Mouse (Mus musculus): ENCODE data around the gene Nr2c1.

The Nr2c1 gene

DNA sequence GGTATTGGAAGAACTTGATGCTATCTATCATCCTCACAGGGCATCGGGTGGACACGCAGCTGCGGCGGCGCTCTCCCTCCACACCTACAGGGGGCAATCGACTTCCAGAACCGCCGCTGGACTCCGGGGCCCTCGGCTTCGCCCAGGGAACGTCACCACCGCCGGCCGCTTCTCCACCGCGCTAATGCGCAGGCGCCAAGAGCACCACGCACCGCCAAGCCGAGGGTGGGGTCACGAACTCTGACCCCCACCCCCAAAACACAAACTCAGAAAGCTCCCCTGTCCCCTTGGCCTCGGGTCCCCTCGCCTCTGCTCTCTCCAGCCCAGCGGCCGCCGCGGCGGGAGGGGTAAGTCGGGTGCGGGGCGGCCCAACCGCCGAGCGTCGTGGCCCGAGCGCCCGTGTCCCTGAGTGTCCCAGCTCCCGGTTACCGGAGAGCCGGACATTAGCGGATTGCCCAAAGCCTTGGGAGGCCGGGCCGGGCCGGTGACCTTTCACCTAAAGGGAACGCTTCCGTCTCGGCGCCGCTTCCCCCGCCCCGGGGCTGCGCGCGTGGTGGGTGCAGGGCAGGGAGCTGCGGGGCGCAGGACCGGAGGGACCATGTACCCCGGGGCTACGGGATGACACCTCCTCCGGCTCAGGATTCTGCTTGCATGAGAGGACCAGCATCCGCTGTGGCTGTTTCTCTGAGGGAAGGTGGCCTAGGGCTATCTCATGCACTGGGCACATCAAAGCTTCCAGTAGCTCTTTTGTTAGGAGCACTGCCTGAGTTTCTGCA, at the start of gene Nr2c1:
Gene Nr2c1, plus strand, starts transcription at position 268 of the 776 bp plus-strand sequence.
- peak; percentile 93 for DNase-seq

DNA sequence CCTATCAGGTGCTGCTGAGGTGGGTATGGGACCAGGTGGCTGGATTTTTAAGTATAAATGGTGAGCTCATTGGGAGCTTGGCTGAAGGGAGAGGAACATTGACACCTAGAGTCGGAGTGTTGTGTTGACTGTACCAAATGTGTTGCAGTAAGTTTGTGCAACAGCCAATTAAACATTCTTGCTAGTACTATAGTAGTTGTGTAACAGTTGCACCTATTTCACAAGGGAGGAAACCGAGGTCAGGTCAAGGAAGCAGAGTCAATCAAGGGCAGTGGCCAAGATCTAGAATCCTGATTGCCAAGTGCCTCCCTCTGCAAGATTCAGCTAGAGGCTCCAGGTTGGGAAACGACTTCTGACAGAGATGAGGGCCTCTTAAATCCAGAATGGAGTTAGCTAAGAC, 49.7 kb upstream of the Nr2c1 start:
- DNase-seq: no peak

- no peak for DNase-seq
Observed at GRCm38 (mm10) chr10:94105498-94105897, 42.3 kb upstream of the Nr2c1 start.

GRCm38 (mm10) chr10:94107168-94107567, 40.7 kb upstream of the Nr2c1 start:
- no peak for DNase-seq

- no peak for DNase-seq
Observed at GRCm38 (mm10) chr10:94107607-94108006, 40.2 kb upstream of the Nr2c1 start.

DNA sequence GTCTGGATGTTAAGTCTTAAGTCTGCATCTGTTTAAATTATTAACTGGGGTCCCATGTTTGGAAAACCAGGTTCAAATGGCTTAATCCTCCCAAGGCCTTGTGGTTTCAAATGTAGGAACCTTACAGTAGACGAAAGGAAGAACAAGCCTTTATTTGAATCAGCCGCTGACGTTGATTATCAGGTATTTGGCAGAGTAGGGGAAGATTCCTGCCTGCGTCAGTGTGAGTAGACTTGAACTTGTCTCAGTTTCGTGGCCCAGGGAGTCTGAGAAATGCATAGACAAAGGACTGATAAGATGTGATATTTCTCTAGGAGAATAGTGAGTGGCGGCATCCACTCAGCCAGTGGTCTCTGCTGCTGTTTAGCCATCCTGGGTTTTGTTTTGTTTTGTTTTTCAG, 39.0 kb upstream of the Nr2c1 start:
- DNase-seq: no peak

DNA sequence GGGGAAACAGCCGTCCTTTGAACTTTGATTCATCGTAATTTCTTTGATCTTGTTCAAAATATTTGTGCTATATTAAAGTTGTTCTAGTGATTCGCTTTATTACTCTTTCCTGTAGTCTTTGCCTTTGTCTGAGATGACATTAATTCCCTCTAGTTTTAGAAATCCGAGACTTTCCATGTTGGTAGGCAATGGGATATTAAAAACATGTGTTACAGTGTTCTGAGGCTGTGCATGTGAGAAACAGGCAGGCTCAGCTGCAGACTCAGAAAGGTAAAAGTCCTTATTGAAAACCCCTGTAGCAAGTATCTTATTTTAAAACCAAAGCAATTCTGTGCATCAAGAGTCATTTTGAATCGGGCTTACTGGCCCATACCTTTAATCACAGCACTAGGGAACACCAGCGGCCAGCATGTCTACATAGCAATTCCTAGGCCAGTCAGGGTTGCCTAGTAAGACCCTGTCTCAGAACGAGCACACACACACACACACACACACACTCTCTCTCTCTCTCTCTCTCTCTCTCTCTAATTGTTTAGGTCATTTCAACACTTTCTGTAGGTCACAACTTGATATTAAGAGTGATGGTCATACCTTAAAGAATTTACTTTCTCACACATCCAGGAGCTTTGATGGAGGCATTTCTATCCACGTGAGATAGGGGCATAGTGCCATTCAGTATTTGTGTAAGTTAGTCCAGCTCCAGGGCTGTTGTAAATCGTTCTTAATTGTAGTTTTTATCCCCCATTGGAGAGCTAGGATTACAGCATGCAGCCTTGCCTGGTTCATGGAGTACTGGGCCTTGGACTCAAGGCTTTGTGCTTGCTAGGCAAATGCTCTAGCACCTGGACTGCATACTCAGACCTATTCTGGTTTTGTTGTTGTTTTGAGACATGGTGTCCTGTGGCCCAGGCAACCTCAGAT, 36.7 kb upstream of the Nr2c1 start:
- DNase-seq: no peak

DNA sequence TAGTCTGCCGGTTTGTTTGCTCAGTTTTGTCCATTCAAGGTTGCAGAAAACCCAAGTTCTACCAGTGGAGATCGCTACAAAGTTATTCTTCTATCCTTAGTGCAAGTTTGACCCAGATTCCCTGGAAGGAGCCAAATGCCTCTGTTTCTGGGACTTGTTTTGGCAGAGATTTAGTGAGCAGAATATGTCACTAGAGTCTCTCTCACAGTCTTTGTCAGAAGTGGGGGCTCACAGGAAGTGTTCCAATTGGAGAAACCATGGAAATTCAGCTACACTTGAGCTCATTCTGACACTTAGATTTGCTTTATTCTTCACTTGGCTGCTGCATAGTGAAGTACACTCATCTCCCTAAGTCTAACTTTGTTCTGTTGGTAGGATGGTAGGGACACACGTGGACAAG, 35.6 kb upstream of the Nr2c1 start:
- no peak for DNase-seq

DNA sequence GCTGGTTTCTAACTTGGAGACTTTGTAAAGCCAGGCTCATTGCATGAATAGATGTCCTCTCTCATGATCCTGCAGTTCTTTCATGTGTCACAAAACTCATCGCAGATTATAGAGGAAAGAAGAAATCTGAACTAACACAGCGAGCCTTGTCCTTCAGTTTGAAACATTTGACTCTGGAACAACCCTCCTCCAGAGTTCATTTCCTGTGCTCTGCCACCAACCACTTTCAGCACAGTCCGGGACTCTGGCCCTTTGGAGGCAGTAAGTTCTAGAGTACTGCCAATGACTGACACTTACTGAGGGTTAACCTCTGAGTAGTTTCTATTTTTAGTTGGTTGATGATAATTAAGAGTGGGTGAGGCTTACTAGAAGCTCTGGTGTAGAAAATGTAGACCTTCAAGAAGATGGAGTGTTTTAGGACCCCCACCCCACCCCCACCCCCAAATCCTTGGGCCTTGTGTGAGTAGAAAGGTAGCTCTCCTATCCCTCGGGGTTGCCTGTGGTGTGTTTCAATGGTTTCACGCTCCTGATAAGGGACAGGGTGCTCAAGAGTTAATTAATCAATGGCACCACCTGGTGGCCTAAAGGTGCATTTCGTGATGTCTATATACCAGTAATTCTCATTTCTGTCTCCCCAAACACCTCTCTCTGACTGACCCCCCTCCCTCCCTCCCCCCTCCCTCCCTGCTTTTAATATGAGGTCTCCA, 31.8 kb upstream of the Nr2c1 start:
- peak; percentile 85 for DNase-seq

DNA sequence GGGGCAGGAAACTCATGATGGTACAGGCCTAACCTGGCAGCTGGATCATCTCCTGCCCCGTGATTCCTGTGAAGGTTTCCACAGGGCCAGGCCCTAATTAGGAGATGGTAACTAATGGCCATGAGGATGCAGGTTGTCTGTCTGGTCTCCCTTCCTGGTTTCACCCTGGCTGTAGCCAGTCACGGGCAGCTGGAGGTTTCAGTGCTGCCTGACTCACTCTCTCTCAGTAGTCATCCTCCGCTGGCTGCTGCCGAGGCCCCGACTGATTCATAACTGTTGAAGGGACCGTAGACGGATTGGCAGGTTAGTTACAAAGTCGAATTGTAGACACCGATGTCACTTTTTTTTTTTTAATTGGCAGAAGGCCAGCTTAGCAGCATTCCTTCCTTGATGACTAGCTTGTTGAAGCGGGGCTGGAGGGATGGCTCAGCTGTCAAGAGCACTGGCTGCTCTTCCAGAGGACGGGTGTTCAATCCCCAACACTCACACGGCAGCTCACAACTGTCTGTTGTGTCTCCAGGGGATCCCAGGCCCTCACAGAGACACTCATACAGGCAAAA, 31.0 kb upstream of the Nr2c1 start:
- no peak for DNase-seq

- DNase-seq: no peak
Observed at GRCm38 (mm10) chr10:94117916-94118315, 29.9 kb upstream of the Nr2c1 start.

DNA sequence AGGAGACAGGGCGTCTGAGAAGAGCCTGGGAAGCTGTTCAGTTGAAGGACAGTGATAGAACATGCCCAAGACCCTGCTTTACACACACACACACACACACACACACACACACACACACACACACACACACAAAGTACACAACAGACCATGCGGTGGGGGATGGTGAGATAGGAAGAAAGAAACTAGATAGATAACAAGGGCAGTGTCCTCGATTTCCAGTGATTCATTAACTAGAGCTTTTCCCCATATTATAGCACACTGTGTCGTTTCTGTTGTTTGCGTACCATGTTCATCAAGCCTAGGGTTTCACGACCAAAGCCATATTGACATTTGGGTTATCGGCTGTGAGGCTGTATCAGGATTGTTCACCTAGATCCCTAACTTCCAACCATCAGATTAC, 28.8 kb upstream of the Nr2c1 start:
- DNase-seq: no peak

GRCm38 (mm10) chr10:94120676-94121075, 27.1 kb upstream of the Nr2c1 start:
- no peak for DNase-seq

GRCm38 (mm10) chr10:94122595-94122994, 25.2 kb upstream of the Nr2c1 start:
- DNase-seq: no peak

DNA sequence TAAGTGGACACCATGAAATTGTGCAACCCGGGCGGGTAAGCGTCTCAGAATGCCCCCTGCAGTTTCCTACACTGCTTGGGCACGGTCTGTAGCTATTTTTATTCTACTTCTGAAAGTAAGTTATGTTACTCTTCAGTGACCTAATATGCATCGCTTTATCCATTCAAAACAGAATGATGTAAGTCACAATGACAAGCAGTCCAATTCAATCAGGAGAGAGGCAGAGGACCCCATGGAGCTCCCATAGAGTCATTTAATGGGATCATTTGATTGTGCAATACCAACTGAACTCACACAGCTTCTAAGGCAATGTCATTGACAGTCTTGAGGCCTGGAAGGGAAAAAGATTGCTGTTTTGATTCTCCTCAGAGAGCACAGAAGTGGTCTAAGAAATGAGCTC, 24.2 kb upstream of the Nr2c1 start:
- DNase-seq: no peak

DNA sequence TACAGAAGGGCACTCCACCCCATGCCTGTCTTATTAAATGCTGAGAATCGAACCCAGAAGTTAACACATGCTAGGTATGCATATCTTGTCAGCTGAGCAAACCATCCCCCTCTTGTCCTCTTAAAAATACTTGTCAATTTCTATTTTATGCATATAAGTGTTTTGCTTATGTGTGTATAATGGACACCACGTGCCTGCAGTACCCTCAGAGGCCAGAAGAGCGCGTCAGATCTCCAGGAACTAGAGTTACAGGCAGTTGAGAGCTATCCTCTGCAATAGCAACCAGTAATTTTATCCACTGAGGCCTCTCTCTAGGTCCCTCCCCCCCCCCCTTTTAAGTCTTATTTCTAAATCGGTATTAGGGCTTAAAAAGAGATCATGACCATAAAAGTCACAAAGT, 23.4 kb upstream of the Nr2c1 start:
- DNase-seq: peak; percentile 25

DNA sequence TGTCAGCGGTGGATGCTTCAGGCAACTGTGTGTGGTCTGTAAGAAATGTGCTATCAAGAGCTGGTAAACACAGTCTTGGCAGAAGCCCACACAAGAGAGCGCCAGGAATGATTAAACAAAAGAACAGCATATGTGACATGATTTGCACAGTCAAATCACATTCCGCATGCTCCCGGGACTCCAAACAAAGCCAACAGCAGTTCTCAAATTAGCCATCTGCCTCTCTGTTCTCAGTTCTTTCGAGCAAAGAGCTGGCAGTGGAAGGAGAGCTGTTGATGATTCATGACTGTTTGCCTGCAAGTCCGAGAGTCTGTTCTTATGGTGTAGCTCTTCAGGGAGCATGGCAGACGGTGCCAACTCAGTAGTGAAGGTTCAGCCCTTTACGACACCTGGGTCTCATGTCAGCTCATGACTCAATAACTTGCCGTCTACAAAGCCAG, 18.1 kb upstream of the Nr2c1 start:
- DNase-seq: peak; percentile 30

DNA sequence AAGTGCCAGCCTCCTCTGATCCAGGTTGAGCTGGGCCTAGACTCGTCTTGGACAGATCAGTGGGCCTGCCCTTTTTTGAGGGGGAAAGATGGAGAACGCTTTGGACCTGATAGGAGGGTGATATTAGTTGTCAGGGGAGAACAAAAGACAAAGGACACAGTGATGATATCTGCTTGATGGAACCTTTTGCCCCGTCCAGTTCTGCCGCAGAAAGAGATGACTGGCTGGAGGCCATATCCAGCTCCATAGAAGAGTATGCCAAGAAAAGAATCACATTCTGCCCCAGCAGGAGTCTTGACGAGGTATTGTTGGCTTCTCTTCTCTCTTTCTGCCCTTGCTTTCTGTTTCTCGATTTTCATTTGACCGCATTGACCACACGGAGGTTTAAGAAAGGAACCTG, 14.7 kb upstream of the Nr2c1 start:
- DNase-seq: no peak

GRCm38 (mm10) chr10:94133674-94134073, 14.1 kb upstream of the Nr2c1 start:
- no peak for DNase-seq

GRCm38 (mm10) chr10:94134535-94135390, 13.1 kb upstream of the Nr2c1 start:
- no peak for DNase-seq

DNA sequence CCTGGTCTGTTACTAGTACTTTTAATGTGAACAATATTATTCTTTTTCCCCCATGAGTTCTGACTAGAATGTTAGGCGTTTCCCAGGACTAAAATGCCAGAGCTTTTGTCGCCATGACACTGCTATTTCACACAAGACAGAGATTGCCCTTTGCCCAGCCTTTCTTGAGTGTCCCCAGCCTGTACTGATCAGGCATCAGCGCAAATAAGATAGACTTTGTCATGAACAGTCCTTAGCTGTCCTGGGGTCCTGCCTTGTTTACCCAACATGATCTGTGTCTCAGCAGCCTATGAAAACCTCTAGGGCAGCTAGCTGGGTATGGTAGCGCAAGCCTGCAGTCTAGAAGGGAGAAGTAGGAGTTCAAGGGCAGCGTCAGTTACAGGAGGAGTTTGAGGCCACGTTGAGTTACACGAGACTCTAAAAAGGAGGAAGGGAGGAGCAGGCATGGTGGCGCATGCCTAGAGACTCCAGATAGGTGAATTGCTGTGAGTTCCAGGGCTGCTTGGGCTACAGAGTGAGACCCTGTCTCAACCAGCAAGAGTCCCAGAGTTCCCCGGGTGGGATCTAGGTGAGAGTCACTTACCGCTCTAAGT, 8.8 kb upstream of the Nr2c1 start:
- DNase-seq: no peak
